In the genomic region with DNA sequence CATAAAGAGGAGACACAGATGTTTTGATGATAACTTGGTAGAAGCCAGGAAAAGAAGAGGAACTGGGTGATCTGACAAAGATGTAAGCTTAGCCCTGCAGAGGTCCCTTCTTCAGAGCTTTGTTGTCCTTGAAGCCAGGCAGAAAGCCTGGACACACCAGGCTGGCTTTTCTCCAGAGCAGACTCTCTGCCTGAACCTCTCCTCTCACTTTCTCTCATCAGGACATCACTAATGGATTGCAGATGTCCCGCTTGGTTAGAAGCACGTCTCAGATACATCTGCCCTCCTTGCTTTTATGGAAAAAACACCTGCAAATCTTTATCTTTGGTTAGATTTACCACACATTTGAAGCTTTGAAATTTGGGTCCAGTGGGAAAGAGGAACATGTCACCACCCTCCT, we compare ENCODE assay signal across 23 mouse cellular contexts. TPM values are rescaled to one million over a fixed set of nuclear protein-coding genes. Genes with fewer than 3 reads are reported as not detected.
DNase-seq lines count a peak whose midpoint lies in the region; ATAC-seq lines count a peak whose summit lies in the region.
"Had no signal": no experiment of that assay in that cellular context is flagged by ENCODE, and none has a peak within 500 bp of the region (broad histone marks: within the 10 kb centered on the region; RNA-seq: fewer than 3 reads in every experiment).

No protein-coding gene starts in this region.

- no peak overlapping the region for H3K4me3 ChIP-seq in limb, embryonic 11.5 days (ENCODE audit: low read depth, low read length)
- no peak overlapping the region for H3K4me3 ChIP-seq in forebrain, embryonic 14.5 days (ENCODE audit: low read depth, low read length)
- H3K4me3 ChIP-seq: erythroblast, embryonic 14.5 days; forebrain, embryonic 15.5 days; heart, embryonic 15.5 days; lung, embryonic 15.5 days; midbrain, embryonic 10.5 days; neural tube, embryonic 13.5 days had no signal

- ATAC-seq in limb, embryonic 11.5 days (ENCODE audit: insufficient number of reproducible peaks, low FRiP score, low TSS enrichment, low read depth), result no peak
- no peak for ATAC-seq in forebrain, embryonic 14.5 days
- ATAC-seq: forebrain, embryonic 15.5 days; hindbrain, embryonic 16.5 days had no signal

- no peak overlapping the region for H3K9ac ChIP-seq in limb, embryonic 11.5 days (ENCODE audit: low read length)
- H3K9ac ChIP-seq in forebrain, embryonic 14.5 days (ENCODE audit: low read length), result no peak overlapping the region
- H3K9ac ChIP-seq: forebrain, embryonic 15.5 days; heart, embryonic 15.5 days; liver, embryonic 14.5 days; lung, embryonic 15.5 days; neural tube, embryonic 13.5 days had no signal

- peaks cover 24% of the 10 kb centered on the region for H3K4me1 ChIP-seq in limb, embryonic 11.5 days (ENCODE audit: control insufficient read depth, insufficient read depth, low read length)
- H3K4me1 ChIP-seq in forebrain, embryonic 14.5 days (ENCODE audit: control insufficient read depth, insufficient read depth, low read length), result no peaks in the 10 kb centered on the region
- H3K4me1 ChIP-seq: forebrain, embryonic 15.5 days; heart, embryonic 15.5 days; lung, embryonic 15.5 days; midbrain, embryonic 10.5 days; neural tube, embryonic 13.5 days had no signal

- intact Hi-C loops in gastrocnemius, postnatal 14 days (cut with DNase I; ENCODE audit: low total_unique reads), result no loop called here

- no peak overlapping the region for H3K4me2 ChIP-seq in limb, embryonic 11.5 days (ENCODE audit: low read depth, severe bottlenecking)
- H3K4me2 ChIP-seq in forebrain, embryonic 14.5 days (ENCODE audit: low read length), result no peak overlapping the region
- H3K4me2 ChIP-seq: forebrain, embryonic 15.5 days; heart, embryonic 15.5 days; lung, embryonic 15.5 days; neural tube, embryonic 13.5 days had no signal

- peak overlapping the region; percentile 42 for H3K27ac ChIP-seq in limb, embryonic 11.5 days (replicated peaks; ENCODE audit: low read depth, low read length)
- H3K27ac ChIP-seq in forebrain, embryonic 14.5 days (ENCODE audit: low read depth, low read length), result no peak overlapping the region
- H3K27ac ChIP-seq: forebrain, embryonic 15.5 days; heart, embryonic 15.5 days; liver, embryonic 14.5 days; lung, embryonic 15.5 days; midbrain, embryonic 10.5 days; neural tube, embryonic 13.5 days had no signal

- DNase-seq in gastrocnemius, postnatal 14 days, result peak; percentile 13
- DNase-seq in gastrocnemius, postnatal 10 days, result no peak
- peak; percentile 24 for DNase-seq in embryo, embryonic 11.5 days (ENCODE audit: low read depth, low spot score)
- no peak for DNase-seq in limb, embryonic 11.5 days (ENCODE audit: low spot score)
- no peak for DNase-seq in right cerebral cortex, postnatal 14 days
- no peak for DNase-seq in forebrain, embryonic 14.5 days (ENCODE audit: low spot score)
- DNase-seq in cerebellum, adult 8-10 months, result no peak
- DNase-seq: cerebellum, adult 18-20 months; heart, postnatal 4 days; kidney, adult 2 months; kidney, postnatal 10 days; left cerebral cortex, postnatal 4 days; lung, postnatal 4 days; thymus, postnatal 36 days had no signal

- H3K9me3 ChIP-seq in limb, embryonic 11.5 days (ENCODE audit: control insufficient read depth, low read length), result no peaks in the 10 kb centered on the region
- H3K9me3 ChIP-seq in forebrain, embryonic 14.5 days (replicated peaks; ENCODE audit: control insufficient read depth, low read length), result no peaks in the 10 kb centered on the region
- H3K9me3 ChIP-seq: forebrain, embryonic 15.5 days; heart, embryonic 15.5 days; lung, embryonic 15.5 days; midbrain, embryonic 10.5 days; neural tube, embryonic 13.5 days had no signal

- H3K36me3 ChIP-seq in limb, embryonic 11.5 days (ENCODE audit: control insufficient read depth, insufficient read depth, low read length), result no peaks in the 10 kb centered on the region
- H3K36me3 ChIP-seq in forebrain, embryonic 14.5 days (ENCODE audit: control insufficient read depth, insufficient read depth, low read length), result no peaks in the 10 kb centered on the region
- H3K36me3 ChIP-seq: forebrain, embryonic 15.5 days; heart, embryonic 15.5 days; lung, embryonic 15.5 days; midbrain, embryonic 10.5 days; neural tube, embryonic 13.5 days had no signal

- peaks cover 6% of the 10 kb centered on the region; the same call in 1 of the 2 replicates for H3K27me3 ChIP-seq in limb, embryonic 11.5 days (ENCODE audit: control insufficient read depth, insufficient read depth, low read length)
- H3K27me3 ChIP-seq in forebrain, embryonic 14.5 days (replicated peaks; ENCODE audit: control insufficient read depth, insufficient read depth, low read length), result peaks cover 15% of the 10 kb centered on the region

- 21% methylated on average over 2 of the region's 2 CpGs for WGBS in limb, embryonic 11.5 days
- WGBS in forebrain, embryonic 14.5 days, result 83% methylated on average over 2 of the region's 2 CpGs

RNA-seq across cellular contexts. Expression of gene Bnc1, which starts 7.7 kb away (rescaled TPM):
- total RNA-seq in gastrocnemius, postnatal 14 days (2021), result not detected
- not detected for total RNA-seq in gastrocnemius, postnatal 10 days (2021)
- polyA plus RNA-seq in limb, embryonic 11.5 days (2014; fragmentation: Nextera tagmentation; extraction: Ambion mirVana), result 2.9 and 3.4 TPM in 2 replicates
- polyA plus RNA-seq in forebrain, embryonic 14.5 days (2014; fragmentation: Nextera tagmentation; extraction: Ambion mirVana), result 0.06 and 0.15 TPM in 2 replicates
- total RNA-seq: left cerebral cortex, adult 18-20 months; left cerebral cortex, postnatal 4 days had no signal
- polyA plus RNA-seq: erythroblast, embryonic 14.5 days had no signal

Comparison
In these comparisons a context has a peak if more than half of its experiments do, and no peak if none do; other contexts are left out.
1. DNase-seq: peak in gastrocnemius, postnatal 14 days (single experiment) and embryo, embryonic 11.5 days (single experiment); none in gastrocnemius, postnatal 10 days (single experiment), limb, embryonic 11.5 days (single experiment), right cerebral cortex, postnatal 14 days (single experiment), forebrain, embryonic 14.5 days (single experiment) and cerebellum, adult 8-10 months (single experiment).